Mouse (Mus musculus) brain, embryonic 14.5 days (tissue): ENCODE results near the gene 2310050C09Rik.

Experiments used
- CTCF ChIP-seq: fragments of 200-500 bp; IDR thresholded peaks from 2 replicates; pipeline ENCODE4 v1.5.1; 2012; ENCODE audit warnings: inconsistent platforms, mild to moderate bottlenecking, moderate library complexity, borderline replicate concordance; ENCODE audit not compliant: insufficient read depth, insufficient read length; ENCODE audit errors: extremely low read depth
- POLR2A ChIP-seq: fragments of 200-500 bp; IDR thresholded peaks from 2 replicates; pipeline ENCODE4 v1.6.1; 2012; ENCODE audit warnings: mild to moderate bottlenecking, inconsistent platforms, borderline replicate concordance; ENCODE audit not compliant: poor library complexity, insufficient read depth, insufficient read length, severe bottlenecking; ENCODE audit errors: extremely low read depth

DNA sequence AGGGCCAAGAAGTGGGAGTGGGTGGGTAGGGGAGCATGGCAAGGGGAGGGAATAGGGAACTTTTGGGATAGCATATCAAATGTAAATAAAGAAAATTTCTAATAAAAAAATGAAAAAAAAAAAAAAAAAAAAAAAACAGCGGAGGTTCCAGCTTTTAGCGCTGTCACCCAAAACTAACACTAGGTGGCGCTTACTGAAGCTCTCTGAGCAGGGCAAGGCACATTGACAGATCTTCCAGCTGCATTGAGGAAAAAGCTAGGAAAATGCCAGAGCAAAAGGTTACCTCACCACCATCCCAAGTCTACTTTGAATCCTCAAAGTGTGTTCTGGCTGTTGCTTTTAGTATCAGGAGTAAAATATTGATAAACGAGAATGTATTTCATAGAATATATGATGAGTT, 37.6 kb upstream of the 2310050C09Rik start:
- TF ChIP-seq CTCF, result peak; percentile 72; the same call in 1 of the 2 replicates
- TF ChIP-seq POLR2A, result no peak
